Mouse (Mus musculus) adrenal gland (tissue): ENCODE measurements around the gene Macc1.

ENCODE experiments used
- intact Hi-C: fragments of 180-260 bp; cut with DNase I; formaldehyde crosslinking; loops from one replicate; pipeline ENCODE4 v1.15.1; 2025

Gene Macc1

DNA sequence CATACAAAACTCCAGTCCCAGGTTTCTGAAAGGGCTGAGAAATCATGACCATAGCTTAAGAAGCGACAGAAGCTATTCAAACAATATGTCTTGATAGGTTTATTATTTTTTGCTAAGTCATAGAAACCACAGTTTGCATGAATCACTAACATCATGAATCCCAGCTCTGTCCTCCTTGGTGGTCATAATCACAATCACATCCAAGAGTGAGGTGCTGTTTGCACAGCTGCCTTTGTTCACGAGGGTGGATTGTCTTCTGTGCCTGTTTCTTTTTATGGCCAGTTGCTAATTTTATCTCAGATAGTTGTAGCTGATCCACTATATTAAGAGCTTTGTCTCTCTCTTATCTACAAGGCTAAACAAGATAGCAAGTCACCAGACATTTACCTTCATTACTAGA, 72.6 kb downstream of the Macc1 start:
- intact Hi-C loops = no loop called here

DNA sequence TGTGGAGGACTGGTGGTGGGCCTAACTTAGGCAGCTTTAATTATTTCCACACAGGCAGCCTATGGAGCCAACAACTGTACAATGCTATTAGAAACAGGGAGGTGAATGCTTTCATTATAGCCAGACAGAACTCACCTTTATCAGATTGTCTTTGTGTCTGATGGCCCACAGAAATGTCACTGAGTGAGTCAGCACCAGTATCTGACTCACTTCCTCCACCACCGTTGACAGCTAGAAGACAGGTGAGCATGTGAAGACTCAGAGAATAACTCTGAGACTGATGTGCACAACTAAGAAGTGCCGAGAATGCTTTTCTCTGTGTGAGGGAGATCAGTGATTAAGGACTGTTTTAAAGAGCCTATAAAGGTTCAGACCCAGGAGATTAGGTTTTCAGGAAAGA, 73.9 kb downstream of the Macc1 start:
- intact Hi-C loops = no loop called here

DNA sequence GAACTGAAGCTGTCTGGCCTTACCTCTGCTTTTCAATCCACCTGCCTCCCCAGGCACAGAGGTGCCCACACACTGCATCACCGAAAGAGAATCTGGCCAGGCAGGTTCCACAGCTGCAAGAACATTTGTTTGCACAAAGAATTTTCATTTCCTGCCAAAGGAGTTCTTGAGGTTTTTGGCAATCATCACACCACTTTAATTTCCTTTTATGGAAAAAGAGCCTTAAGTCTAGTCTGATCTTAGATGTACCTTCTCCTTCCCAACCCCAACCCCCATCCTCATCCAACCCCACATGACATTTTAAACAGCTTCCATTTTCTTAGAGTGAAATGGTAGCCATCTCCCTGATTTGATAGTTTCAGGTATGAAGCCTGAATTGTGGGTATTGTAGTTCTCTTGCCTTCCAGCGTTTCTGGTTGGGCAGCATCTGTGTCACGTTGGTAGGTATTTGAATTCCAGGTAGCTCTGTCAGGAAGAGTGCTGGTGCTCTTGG, 76.2 kb downstream of the Macc1 start:
- intact Hi-C loops = no loop called here

DNA sequence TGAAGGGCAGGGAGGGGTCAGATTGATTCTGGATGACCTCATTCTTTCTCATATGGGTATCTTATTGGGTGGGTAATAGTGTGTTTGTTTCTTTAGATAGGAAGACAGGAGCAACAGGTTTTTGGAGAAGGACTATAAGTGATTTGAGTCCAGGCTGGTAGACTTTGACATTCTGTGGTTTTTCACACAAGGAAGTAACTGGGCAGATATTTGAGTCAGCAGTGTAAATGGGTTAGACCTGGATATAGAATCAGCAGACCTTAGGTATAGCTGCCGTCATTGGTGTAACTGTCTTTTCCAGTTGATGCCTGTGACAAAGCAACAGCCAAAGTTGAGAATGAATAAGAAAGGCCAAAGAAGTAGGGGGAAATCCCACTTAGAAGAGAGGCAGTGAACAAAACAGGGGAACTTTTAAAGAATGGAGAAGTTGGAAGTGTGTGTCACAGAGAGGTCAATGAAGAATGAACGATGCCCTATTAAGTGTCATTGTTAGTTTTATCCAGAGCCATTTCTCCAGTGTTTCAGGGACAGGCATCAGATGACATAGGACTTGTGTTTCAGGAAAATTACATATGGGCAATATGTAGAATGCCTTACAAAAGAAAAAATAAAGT, 84.1 kb downstream of the Macc1 start:
- intact Hi-C loops = no loop called here

DNA sequence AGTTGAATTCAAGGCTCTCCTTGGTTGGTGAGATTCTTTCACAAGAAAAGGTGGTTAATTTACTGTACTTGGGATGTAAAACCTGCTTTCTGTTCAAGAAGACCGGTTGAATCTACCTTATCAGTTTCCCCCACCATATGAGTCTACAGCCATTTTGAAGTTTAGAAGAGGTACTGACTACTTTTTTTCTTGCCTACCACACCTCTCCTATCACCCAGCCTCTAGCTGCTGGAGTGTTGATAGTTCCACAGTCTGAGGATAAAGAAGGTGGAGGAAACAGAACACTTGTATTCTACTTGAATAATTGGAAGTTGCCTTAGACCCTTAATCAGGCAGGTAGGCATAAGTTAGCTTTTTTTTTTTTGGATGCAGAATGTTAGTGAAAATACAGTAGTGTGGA, 88.2 kb downstream of the Macc1 start:
- intact Hi-C loops = no loop called here

DNA sequence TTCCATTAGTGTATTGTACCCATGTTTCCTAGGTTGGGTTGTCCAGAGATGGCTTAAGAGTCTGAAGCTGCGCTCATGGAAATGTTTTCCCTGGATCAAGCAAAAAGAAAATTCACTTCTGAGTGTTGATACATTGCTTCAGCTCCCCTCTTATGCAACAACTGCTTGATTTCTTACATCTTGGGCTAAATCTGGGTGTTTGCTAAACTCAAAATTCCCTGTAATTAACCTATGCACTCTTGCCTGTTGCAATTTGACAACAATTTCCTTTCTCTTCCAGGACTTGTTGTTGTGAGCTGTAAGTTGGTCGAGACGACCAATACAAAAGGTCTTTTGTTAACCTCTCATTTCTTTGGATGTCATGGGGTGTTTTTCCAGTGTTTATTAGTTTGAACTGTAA, 88.7 kb downstream of the Macc1 start:
- intact Hi-C loops = no loop called here

- intact Hi-C loops = no loop called here
These were observed 90.7 kb downstream of the Macc1 start for GRCm38 (mm10) chr12:119404810-119405209.

- intact Hi-C loops = no loop called here
These were observed 96.5 kb downstream of the Macc1 start for GRCm38 (mm10) chr12:119410522-119410921.

DNA sequence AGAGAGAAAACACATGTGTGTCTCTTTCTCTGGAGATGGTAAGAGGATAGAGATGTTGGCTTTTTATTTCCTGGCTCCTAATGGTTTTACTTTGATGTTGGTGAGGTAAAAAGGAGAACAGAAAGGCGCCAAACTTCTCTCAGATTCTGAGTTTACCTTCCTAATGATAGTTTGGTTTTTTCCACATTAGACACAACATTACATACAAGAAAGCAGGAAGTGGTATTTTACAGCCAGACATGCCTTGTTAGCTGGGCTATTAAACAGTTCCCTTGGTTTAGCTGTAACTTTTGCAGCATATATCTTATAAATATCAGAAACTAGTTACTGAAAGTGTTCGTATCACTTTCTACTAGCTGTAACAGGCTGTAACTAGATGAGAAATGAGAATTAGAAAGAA, 96.9 kb downstream of the Macc1 start:
- intact Hi-C loops = no loop called here

DNA sequence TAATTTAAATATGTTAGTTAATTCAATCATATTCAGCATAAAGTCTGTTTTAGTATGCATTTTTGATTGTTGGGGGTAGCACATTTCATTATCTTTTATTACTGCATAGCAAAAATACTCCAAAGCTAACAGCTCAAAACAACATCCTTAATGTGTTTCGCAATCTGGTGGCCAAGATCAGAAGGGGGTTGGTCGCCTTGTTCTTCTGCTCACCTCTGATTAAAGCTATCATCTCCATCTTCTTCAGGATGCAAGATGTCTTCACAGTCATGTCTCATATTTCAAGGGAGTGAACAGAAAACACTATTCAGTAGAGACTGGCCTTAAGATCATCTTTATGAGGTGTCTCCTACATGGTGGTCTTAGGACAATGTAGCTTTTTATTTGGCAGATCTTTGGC, 97.9 kb downstream of the Macc1 start:
- intact Hi-C loops = no loop called here

- intact Hi-C loops = no loop called here
These were observed 101.8 kb downstream of the Macc1 start for GRCm38 (mm10) chr12:119415900-119416299.

DNA sequence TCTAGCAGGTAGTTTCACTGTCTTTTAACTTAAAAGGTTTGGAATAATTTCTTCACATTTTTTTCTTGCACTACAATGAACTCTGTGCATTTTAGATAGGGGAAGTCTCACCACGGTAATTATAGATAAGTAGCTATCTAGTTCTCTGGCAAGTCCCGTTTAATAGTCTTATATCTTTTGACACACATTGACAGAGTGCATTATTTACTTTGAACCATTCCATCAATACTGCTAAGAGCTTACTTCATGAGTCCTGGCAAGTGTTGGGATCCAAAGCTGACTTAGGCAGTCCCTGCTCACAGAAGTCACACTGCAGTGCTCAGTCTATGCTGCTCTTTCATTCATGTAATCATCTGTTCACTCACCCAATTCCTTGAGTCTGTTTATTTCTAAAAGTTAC, 111.7 kb downstream of the Macc1 start:
- intact Hi-C loops = no loop called here

DNA sequence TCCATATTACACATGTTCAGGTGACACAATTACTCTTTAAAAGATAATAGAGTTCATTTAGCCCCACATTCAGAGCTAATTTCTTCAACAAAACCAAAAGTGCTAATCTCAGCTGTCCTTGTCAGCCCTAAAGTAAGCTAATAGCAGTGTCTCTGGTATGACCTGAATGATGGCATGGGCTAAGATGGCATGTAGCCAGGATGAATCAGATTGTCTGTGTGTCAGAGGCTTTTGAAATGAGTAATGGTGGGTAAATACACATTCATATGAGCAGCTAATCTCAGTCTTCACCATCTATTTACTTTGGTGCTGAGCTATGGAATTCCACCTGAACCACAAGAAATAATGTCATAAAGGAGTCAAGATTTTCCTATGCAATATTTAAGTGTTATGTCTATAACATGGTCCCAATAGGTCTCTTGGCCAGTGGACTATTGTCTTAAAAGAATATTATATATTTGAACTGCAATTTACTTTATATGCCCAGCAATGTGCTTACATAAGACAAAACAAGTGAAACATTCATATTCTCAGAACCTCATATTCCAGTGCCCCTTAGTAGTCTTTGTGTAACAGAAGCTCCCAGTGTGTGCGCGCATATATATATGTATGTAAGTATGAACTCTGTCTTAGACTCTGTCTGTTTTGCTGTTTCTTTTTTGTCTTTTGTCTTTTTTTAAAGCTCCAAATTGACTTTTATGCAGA, 112.3 kb downstream of the Macc1 start:
- intact Hi-C loops = no loop called here

- intact Hi-C loops = no loop called here
These were observed 112.8 kb downstream of the Macc1 start for GRCm38 (mm10) chr12:119426887-119427204.

- intact Hi-C loops = no loop called here
These were observed 126.7 kb downstream of the Macc1 start for GRCm38 (mm10) chr12:119440720-119441119.

DNA sequence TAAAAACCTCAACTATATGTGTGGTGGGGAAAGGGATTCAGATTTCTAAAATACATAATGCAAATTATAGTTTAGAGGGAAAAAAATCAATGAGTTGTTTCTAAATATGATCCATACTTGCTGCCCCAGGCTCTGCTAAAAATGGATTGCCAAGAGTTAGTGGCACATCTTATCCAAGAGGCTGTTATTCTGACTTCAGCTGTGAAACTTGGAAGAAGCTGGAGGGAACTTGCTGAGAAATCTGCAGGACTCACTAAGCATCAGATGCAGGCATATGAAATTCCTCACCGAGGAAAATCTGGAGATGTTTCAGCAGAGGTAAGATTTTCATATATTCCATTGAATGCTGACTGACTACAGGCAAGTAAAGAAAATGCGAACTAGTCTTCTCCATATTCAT, 136.0 kb downstream of the Macc1 start:
- intact Hi-C loops = no loop called here

DNA sequence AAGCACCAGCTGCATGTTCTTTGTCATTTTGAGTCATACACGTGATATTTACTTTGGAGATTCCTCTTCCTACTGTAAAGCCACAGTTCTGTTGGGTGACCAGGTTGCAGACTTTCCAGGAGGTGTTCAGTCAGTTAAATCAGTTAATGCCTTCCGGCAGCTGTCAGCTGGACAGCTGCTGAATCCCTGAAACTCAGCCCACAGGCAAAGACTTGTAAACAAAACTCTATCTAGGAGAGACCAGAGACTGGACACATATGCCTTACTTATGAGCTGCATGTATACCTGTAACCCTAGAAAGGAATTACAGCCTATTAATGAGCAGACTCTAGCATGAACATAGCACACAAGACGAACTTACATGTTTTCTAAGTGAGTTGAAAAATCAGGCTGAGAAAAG, 137.2 kb downstream of the Macc1 start:
- intact Hi-C loops = no loop called here

DNA sequence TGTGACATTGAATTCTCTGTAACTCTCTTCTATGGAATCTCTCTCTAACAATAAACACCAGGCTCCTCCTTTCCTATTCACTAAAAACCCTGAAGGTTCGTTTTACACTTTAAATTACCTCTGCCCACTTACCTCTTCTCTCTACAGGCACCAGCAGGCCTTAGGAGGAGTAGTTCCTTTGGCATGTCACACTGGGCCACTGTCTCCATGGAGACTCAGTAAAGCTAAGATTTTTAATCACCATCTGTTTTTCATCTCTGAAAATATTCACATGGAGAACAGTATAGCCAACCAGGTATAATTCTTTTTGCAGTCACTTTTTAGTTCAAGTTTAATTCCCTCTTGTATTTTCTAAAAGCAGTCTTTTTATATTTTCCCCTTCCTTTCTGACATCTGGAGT, 140.0 kb downstream of the Macc1 start:
- intact Hi-C loops = no loop called here

GRCm38 (mm10) chr12:119464040-119464939, 150.2 kb downstream of the Macc1 start:
- intact Hi-C loops = no loop called here

DNA sequence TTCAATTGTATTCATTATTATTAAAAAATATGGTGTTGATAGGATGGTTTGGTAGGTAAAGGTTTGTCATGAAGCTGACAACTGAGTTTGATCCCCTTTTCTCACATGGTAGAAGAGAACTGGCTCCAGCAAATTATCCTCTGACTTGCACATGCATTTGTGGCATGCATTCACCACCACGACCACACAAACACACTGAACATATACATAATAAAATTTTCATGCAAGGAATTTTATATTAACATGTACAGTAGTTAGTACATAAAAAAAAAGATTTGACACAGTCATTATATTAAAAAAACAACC, 150.8 kb downstream of the Macc1 start:
- intact Hi-C loops = no loop called here

GRCm38 (mm10) chr12:119467656-119468055, 153.6 kb downstream of the Macc1 start:
- intact Hi-C loops = no loop called here

DNA sequence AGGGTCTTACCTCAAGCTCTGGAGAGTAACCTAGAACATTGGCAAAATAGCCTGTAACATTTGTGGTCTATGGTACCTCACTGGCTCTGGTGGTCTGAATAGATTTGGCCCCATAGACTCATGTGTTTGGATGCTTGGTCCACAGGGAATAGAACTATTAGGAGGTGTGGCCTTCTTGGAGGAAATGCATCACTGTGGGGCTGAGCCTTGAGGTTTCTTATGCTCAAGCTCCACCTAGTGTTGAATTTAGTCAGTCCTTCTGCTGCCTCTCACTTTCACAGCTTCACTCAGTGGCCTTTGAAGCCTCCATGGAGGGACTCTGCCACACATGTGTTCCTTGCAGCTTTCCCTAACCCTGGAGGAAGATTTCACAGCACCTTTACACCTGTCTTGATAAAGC, 156.2 kb downstream of the Macc1 start:
- intact Hi-C loops = loop anchor here (10.0 kb wide), 1 partner anchor 445 kb away; no protein-coding TSS in a partner anchor
